8 mouse cellular contexts compared by ENCODE assay signal in genomic region chr8:71542632-71543343, GRCm38 (mm10). TPM values are rescaled to one million over a fixed set of nuclear protein-coding genes. Genes with fewer than 3 reads are reported as not detected.
A peak's percentile ranks its signal among the peaks of the same experiment; 100 is the strongest.
DNase-seq lines count a peak whose midpoint lies in the region; ATAC-seq lines count a peak whose summit lies in the region.

Mvb12a (plus strand) TSS chr8:71542922.

- peak; percentile 99 for DNase-seq in adipocyte (ENCODE audit: low spot score)
- peak; percentile 99 for DNase-seq in embryo, embryonic 10 days (ENCODE audit: low spot score)
- DNase-seq in gastrocnemius, postnatal 10 days = peak; percentile 90
- peak; percentile 98 for DNase-seq in induced T-regulatory cell, adult 2 months (ENCODE audit: low read depth)
- DNase-seq in left cerebral cortex, adult 9 months (ENCODE audit: low spot score in 2 of 2) = peak; percentile 97 to 99
- peak; percentile 95 for DNase-seq in right cerebral cortex, postnatal 14 days
- peak; percentile 90 to 97 for DNase-seq in urinary bladder, postnatal 36 days (ENCODE audit: low spot score in 2 of 2)

- peak; percentile 97 for ATAC-seq in megakaryocyte progenitor cell, adult 5-6 weeks (replicated peaks; ENCODE audit: poor library complexity)

RNA-seq across cellular contexts. Expression of gene Mvb12a, which starts in this region (rescaled TPM):
- total RNA-seq in gastrocnemius, postnatal 10 days (2021) = 10 to 100 TPM; 21.8 to 25.5 TPM
- total RNA-seq in megakaryocyte progenitor cell, adult 5-6 weeks (2015) = 45.4 and 49.8 TPM in 2 replicates
- total RNA-seq in megakaryocyte progenitor cell, adult 5-6 weeks (2017) = 65.6 and 76.6 TPM in 2 replicates

Comparison
In these comparisons a context has a peak if more than half of its experiments do, and no peak if none do; other contexts are left out.
1. Peak in every context shown above with its lines: DNase-seq and ATAC-seq.